Mouse (Mus musculus) CD8-positive naive resting alpha-beta T cell, adult 2 months (primary cell): ENCODE results near the gene Gm37240.

Source experiments
- DNase-seq, 2 experiments: peaks; one replicate each; pipeline ENCODE4 v3.0.0; 2022; ENCODE audit warnings: low read depth in 2 of 2, low spot score in 2 of 2

Gm37240 gene

GRCm38 (mm10) chr3:85518668-85519067 is 368.6 kb downstream of the Gm37240 start:
- DNase-seq: no peak

- DNase-seq: no peak
These were observed 369.2 kb downstream of the Gm37240 start for GRCm38 (mm10) chr3:85518072-85518471.

- no peak for DNase-seq
These were observed 370.4 kb downstream of the Gm37240 start for GRCm38 (mm10) chr3:85516739-85517396.

DNA sequence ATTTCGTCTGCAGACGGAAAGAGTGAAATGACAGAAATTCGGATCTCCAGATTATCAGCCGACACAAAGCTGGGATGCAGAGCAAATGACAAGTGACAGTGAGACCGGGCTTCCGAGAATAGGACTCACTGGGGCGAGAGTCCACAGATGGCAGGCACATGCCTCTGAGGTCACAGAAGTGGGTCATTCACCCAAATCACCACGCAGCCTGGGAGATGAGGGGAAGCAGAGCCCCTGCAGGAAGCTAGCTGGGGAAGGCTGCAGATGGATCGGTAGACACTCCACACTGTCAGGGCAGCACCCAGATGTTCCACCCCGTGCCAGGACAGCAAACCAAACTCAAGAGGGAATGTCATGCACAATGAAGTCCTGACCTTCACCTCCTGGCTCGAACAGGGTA is 372.6 kb downstream of the Gm37240 start:
- no peak for DNase-seq

DNA sequence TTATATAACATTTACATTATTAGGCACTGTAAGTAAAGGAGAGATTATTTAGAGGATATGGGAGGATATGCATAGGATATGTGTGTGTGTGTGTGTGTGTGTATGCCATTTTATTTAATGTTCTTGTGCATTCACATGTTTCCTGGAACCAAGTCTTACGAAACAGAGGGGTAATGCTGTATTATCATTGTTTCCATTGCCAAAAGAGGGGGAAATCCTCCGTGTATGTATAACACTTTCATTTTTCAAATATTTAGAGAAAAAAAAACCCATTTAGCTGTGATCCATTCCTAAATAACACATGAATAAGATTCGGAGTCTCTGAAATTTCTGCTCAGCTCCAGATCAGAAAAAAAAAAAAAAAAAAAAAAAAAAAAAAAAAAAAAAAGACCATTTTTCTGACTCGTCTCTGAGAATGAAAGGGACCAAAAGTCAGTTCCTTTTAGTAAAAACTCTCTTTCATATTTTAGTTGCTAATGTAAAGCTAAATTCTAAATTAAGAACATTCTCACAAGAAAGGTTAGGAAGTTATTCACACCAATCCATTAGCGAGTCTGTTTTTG is 378.5 kb downstream of the Gm37240 start:
- no peak for DNase-seq

- no peak for DNase-seq
These were observed 387.2 kb downstream of the Gm37240 start for GRCm38 (mm10) chr3:85500096-85500495.

- DNase-seq: no peak
These were observed 391.2 kb downstream of the Gm37240 start for GRCm38 (mm10) chr3:85496146-85496545.

DNA sequence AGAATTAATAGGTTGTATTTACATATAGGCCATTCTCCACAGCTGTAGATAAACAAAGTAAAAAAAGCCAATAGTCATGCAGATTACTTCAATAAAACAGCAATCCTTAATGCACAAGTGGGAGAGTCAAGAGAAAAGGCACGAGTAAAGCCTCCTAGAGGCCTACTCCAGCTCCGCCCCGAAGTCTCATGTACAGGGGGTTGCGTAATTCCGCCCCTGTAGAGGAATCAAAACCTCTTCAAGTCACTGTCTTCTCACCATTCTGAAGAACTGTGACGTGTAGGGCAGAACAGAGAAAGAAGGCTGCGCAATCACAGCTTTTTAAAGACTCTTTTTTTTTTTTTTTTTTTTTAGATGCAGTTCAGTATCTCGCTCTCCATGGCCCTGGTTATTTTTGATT is 393.5 kb downstream of the Gm37240 start:
- DNase-seq: no peak

DNA sequence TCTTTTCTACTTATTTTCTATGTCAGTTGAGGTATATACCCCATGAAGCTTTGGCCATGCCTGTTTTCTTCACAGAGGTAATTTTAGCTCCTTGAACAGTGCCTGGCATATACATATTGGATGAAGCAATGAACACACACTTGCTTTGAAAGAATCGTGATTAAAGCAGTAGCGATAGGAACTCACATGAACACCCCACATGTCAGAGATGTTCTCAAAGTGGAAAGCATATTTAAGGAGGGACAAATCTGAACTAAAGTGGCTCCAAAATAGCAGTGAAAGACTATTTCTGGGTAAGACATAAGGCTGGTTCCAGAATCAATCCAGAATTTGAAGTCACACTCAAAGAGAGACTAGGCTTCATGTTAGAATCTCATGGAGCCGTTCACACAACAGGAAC is 397.1 kb downstream of the Gm37240 start:
- DNase-seq: no peak

GRCm38 (mm10) chr3:85487379-85487778 is 399.9 kb downstream of the Gm37240 start:
- no peak for DNase-seq

DNA sequence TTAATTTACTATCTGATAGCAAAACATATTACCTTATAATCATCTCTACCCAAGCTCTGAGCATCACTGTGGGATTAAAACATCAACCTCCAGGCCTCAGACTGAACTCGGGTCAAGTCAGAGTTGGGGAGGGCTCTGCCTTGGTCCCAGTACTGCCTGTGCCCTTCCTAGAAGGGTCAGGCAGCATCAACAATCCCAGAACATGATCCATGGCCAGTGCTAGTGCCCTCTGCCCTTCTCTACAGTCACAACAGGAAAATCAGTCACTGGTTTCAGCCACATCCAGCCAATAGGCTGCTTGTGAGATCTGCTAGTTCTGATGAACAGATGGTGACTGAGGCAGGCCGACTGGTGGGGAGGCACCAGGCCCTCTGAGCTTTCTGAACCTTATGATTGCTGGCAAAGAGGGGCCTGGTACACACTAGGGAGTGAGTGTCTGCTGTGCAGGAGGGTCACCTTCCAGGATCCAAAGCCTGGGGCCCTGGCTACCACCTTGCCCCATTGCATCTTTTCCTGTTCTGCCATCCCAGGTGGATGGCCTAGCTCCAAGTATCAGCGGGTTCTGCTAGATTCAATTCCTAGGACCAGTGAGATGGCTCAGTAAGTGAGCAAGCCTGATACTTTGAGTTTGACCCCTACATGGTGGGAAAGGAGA is 401.7 kb downstream of the Gm37240 start:
- DNase-seq: no peak

- DNase-seq: no peak
These were observed 404.7 kb downstream of the Gm37240 start for GRCm38 (mm10) chr3:85482636-85483035.

- no peak for DNase-seq
These were observed 406.7 kb downstream of the Gm37240 start for GRCm38 (mm10) chr3:85480638-85481037.

DNA sequence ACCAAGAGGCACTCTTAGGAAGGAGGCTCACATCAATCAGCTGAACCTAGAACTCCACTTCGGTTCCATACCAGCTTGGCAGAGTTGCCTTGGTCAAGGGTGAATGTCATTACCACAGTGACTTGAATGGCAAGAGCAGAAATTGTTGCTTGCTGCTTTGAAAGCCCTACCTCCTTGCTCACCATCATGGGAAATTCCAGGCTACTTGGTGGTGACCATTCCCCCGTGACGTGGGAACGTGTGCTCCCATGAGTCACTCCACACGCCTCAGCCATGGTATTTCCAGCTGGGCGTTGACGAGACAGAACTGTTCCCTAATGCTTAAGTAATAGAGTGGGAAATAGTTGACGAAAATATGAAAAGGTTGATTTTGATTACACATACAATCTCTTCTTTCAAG is 408.6 kb downstream of the Gm37240 start:
- DNase-seq: no peak

DNA sequence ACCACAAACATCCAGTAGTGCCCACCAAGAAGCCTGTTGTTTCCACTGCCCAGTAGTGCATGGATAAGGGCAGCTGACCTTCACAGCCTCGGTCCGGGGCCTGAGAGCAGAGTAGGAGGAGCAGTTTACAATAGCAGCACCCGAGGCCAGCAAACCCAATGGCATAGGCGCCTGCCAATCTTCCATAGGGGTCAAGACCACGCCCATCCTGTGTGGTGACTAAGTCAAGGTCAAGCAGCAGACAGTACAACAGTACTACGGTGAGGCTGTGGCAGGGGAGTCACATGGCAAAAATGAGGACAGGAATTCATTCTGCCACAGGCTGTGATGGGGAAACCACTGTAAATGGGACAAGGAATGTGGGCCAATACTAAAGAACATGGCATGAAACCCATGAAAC is 417.6 kb downstream of the Gm37240 start:
- no peak for DNase-seq

DNA sequence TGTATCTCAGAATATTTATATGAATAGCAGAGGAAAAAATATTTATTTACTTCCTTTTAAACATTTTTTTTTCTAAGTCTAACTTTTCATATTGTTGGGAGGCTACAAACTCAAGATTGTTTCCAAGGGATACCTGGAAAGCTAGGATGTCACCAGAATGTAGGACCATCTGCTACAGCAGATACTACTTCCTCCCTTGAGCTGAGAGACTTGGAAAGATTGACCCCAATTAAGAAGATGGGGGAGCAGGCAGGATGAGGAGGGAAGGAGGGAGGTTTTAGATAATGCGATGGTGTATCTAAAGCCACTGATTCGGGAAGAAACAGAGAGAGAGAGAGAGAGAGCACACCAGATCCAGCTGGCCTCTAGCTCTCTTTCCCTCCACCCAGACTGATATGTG is 418.3 kb downstream of the Gm37240 start:
- no peak for DNase-seq

GRCm38 (mm10) chr3:85465283-85466025 is 421.9 kb downstream of the Gm37240 start:
- no peak for DNase-seq

DNA sequence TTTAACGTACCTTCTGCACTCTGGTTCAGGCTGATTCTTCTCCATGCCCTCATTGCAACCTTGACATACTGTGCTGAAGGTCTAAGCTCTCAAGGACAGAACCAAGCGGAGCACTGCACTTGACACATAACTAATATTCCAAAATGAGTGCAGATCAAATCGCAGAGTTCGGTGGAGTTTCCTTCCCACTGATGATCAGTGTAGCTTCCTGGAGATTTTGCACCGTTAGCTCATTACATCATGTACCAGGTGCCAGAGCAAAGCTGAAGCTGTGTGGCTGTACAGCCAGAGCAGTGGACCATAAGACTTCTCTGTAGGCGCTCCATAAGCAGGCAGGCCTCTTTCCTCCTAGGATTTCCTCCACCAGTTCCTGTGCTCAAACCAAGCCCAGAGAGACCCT is 427.3 kb downstream of the Gm37240 start:
- no peak for DNase-seq

DNA sequence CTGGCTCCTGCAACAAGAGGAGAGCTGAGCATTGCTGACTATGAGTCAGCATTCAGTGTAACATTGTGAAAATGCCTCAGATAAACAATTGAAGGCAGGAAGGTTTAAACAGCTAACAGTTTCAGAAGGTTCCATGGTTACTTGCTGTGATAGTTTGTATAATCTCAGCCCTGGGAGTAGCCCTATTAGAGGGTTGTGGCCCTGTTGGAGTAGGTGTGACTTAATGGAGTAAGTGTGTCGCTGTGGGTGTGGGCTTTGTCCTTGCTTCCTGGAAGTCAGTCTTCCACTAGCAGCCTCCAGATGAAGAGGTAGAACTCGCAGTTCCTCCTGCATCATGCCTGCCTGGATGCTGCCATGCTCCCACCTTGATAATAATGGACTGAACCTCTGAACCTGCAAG is 430.3 kb downstream of the Gm37240 start:
- no peak for DNase-seq

GRCm38 (mm10) chr3:85455453-85455852 is 431.9 kb downstream of the Gm37240 start:
- no peak for DNase-seq

DNA sequence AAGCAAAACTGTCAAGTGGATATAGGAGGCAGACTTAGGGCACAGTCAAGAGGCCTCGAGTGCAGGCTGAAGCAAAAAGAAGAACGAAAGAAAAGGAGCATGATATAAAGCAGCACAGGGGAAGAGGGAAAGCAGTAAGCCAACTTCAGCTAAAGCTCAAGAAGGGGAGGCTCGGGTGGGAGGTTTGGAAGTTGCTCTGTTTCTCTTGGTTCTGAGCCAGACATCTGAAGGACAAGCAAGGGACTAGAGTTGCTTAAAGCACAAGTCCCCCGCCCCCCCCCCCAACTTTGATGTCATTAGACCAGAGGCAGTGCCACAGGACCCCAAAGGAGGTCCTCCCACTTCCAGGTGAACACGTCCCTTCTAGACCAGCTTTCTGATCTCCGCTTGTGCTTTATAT is 433.3 kb downstream of the Gm37240 start:
- DNase-seq: no peak

- DNase-seq: no peak
These were observed 437.9 kb downstream of the Gm37240 start for GRCm38 (mm10) chr3:85449461-85449860.
